Mouse (Mus musculus): ENCODE results near the gene Necap1.

GRCm38 (mm10) chr6:122862871-122863270 lies 11.4 kb upstream of the Necap1 start:
- TF ChIP-seq CTCF (IDR thresholded peaks at IDR 0.05 in 2 of 3, conservative IDR thresholded peaks at IDR 0.05 in 1 of 3; ENCODE audit: control insufficient read depth in 1 of 3, insufficient read depth in 1 of 3, low read depth in 2 of 3, low read length in 3 of 3, poor library complexity in 1 of 3, severe bottlenecking in 1 of 3) = no peak
- no peak for TF ChIP-seq EP300 (IDR thresholded peaks at IDR 0.05; ENCODE audit: low read depth in 1 of 2, low read length in 2 of 2)
- no peak for TF ChIP-seq GATA1 (IDR thresholded peaks at IDR 0.05; ENCODE audit: low read depth, low read length)
- no peak for TF ChIP-seq GABPA (IDR thresholded peaks at IDR 0.05; ENCODE audit: low read depth, low read length)
- TF ChIP-seq ZC3H11A (IDR thresholded peaks at IDR 0.05; ENCODE audit: low read depth, low read length) = no peak
- no peak for TF ChIP-seq ZKSCAN1 (IDR thresholded peaks at IDR 0.05; ENCODE audit: low read depth, low read length)
- no peak for TF ChIP-seq ETS1 (IDR thresholded peaks at IDR 0.05; ENCODE audit: low read depth, low read length)
- TF ChIP-seq UBTF (IDR thresholded peaks at IDR 0.05; ENCODE audit: borderline replicate concordance, insufficient read depth, low read depth, low read length) = no peak
- TF ChIP-seq HCFC1 (IDR thresholded peaks at IDR 0.05; ENCODE audit: low read depth, low read length) = no peak
- TF ChIP-seq USF2 (IDR thresholded peaks at IDR 0.05; ENCODE audit: borderline replicate concordance in 1 of 2, insufficient read depth in 1 of 2, low read depth in 1 of 2, low read length in 2 of 2) = no peak
- no peak for TF ChIP-seq ZMIZ1 (IDR thresholded peaks at IDR 0.05; ENCODE audit: low read depth, low read length)
- no peak for TF ChIP-seq POLR2A (IDR thresholded peaks at IDR 0.05; ENCODE audit: control insufficient read depth in 1 of 2, insufficient read depth in 1 of 2, low read depth in 1 of 2, low read length in 2 of 2, poor library complexity in 1 of 2)
- no peak for TF ChIP-seq MAZ (IDR thresholded peaks at IDR 0.05; ENCODE audit: low read depth, low read length)
- TF ChIP-seq MAFK (IDR thresholded peaks at IDR 0.05; ENCODE audit: borderline replicate concordance, low read depth, low read length) = no peak
